Mouse (Mus musculus) spleen, adult 2 months (tissue): ENCODE data around the gene Cnn3. TPM values are rescaled to one million over a fixed set of nuclear protein-coding genes. Genes with fewer than 3 reads are reported as not detected.

Experiments used
- DNase-seq, 2 experiments: peaks; one replicate each; pipeline versions ENCODE4 v3.0.0 to v3.0.0-alpha.2; 2012 to 2021; ENCODE audit warnings: low spot score in 2 of 2, low read depth in 1 of 2
- H3K27ac ChIP-seq: fragments of 200-500 bp; 2 replicates; pipeline ENCODE4 v1.5.1; 2012; ENCODE audit warnings: low read length, inconsistent platforms; ENCODE audit not compliant: insufficient read depth
- H3K27me3 ChIP-seq: fragments of 200-500 bp; 2 replicates; pipeline ENCODE4 v1.6.1; 2012; ENCODE audit warnings: mild to moderate bottlenecking, moderate library complexity, low read length, inconsistent platforms; ENCODE audit not compliant: control insufficient read depth, insufficient read depth
- H3K36me3 ChIP-seq: fragments of 200-500 bp; 2 replicates; pipeline ENCODE4 v1.6.1; 2012; ENCODE audit warnings: mild to moderate bottlenecking, low read length, inconsistent platforms; ENCODE audit not compliant: control insufficient read depth, insufficient read depth
- H3K4me1 ChIP-seq: fragments of 200-500 bp; 2 replicates; pipeline ENCODE4 v1.6.1; 2011; ENCODE audit warnings: inconsistent platforms; ENCODE audit not compliant: control insufficient read depth, insufficient read depth, insufficient read length
- H3K4me3 ChIP-seq: fragments of 200-500 bp; 2 replicates; pipeline ENCODE4 v1.5.1; 2011; ENCODE audit warnings: mild to moderate bottlenecking, inconsistent platforms; ENCODE audit not compliant: insufficient read depth, insufficient read length; ENCODE audit errors: extremely low read depth
- CTCF ChIP-seq: fragments of 200-500 bp; IDR thresholded peaks from 2 replicates; pipeline ENCODE4 v1.5.1; 2011; ENCODE audit warnings: mild to moderate bottlenecking, inconsistent platforms; ENCODE audit not compliant: insufficient read depth, insufficient read length, insufficient replicate concordance; ENCODE audit errors: extremely low read depth
- POLR2A ChIP-seq: fragments of 200-500 bp; IDR thresholded peaks from 2 replicates; pipeline ENCODE4 v1.6.1; 2011; ENCODE audit warnings: low read depth, low read length, inconsistent platforms
- WGBS: fragments of 180-500 bp; shearing (Covaris S2); methylation state at CpG from one replicate; pipeline ENCODE4 v1.1.7; 2018; 5-methylcytosine and 5-hydroxymethylcytosine counted together
- polyA plus RNA-seq: library from polyadenylated mRNA; depleted of rRNA; stranded (reverse); fragments of >200 nt; gene quantifications from 2 replicates; pipeline ENCODE4 v1.2.3, GENCODE M21; 2012; rRNA removed

Gene Cnn3
- polyA plus RNA-seq: 55.7 and 92.3 TPM in 2 replicates

DNA sequence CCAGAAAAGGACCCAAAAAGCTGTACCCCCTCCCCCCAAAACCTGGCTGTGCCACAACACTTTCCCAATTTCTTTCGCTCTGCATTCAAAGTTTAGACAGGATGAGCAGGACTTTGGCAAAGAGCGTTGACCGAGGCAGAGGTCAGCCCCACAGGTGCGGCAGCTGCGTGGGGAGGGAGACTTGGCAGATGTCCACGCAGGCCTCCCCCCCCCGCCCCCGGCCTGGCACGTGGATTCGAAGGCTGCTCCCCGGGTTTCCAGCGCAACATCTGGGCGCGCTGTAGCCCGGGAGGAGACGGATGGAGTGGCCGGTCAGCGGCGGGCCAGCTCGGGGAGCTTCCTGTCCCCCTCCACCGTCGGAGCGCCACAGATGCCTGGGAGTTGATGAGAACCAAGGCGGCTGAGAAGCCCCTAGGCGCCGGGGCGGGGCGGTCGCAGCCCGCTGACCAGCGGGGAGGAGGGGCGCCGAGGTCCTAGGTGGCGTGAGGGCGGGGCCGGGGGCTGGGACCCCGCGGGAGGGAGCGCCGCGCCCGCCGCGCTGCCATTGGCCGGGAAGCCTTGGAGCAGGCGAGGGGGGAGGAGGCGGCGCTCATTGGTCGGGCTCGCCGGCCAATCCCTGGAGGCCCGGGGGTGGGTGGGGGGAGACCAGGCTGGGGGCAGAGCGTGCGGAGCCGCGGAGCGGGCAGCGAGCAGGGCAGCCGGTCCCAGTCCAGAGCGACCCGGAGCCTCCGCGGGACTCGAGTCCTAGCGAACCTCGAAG is at the start of gene Cnn3:
TSS of gene Cnn3 (plus strand) at position 637 of the 760 bp plus-strand sequence.
- Histone ChIP-seq H3K27ac (peak within 1 kb of the TSS; percentile 71), H3K4me1 (peaks cover 4% of the 10 kb centered on the region), H3K27me3 (0 out of 2 replicates have a peak, but pooled peaks cover 2% of the 10 kb centered on the region), H3K4me3 (peak within 1 kb of the TSS; percentile 87), H3K36me3 (no peaks in the 10 kb centered on the region)
- TF ChIP-seq CTCF (no peak), POLR2A (peak; percentile 77)
- peak; percentile 47 to 87 for DNase-seq
- 2% methylated on average over 60 of the region's 66 CpGs for WGBS

DNA sequence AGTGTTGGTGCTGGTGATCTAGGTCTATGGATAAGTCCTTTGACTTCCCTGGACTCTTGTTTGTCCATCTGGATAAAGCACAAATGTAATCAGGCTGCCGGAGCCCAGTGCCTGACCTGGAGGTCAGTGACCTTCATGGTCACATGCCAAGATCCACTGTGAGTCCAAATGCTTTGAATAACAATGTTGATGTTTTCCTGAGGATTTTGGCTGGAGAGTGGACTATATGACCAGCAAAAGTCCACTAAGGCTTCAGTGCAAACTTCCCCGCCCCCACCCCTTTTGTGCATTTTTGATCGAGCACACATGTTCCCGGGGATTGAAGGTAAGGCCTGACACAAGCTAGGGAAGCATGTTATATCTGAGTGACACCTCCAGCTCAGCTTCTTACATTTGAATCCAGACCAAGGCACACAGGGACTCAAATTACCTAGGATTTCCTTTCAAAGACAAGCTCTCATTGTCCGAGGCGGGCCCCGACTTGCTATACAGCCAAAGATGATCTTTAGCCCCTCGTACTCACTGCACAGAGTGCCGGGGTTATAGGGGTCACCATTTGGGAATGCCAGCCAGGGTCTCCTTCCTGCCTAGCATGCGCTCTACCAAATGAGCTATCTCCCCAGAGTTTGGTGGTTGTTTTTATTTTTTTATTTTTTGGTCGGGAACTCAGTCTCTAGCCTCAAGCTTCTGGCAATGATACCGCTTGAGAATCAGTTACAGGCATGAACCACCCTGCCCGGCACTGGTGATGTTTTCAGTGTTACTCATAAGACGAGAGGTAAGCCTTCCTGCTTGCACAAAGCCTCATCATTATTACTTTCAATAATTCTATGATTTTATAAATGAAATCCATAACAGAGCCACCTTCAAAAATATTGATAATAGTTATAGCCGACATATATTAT is 47.3 kb upstream of the Cnn3 start:
- Histone ChIP-seq H3K27me3 (no peaks in the 10 kb centered on the region), H3K27ac (no peak overlapping the region), H3K4me3 (no peak overlapping the region), H3K4me1 (no peaks in the 10 kb centered on the region), H3K36me3 (no peaks in the 10 kb centered on the region)
- TF ChIP-seq CTCF (no peak), POLR2A (no peak)
- 91% methylated on average over 15 of the region's 15 CpGs for WGBS
- DNase-seq: no peak

DNA sequence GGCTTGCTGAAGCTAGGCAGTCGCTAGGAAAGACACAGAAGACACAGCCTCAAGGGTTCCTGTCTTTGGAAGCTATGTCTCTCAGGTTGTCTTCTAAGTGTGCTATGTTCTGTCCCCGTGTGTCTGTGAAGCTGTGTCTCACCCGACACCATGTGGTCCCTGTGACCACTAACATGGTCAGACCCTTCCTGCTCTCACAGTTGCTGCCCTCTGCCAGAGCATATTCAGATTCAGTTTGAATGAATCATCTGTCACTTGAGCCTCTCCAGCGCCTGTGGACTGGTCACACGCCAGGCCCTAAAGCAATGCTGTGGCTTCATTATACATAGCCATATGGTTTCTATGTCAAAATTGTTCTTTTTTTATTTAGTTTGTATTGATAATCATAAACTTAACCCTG is 46.6 kb upstream of the Cnn3 start:
- Histone ChIP-seq H3K4me1 (no peaks in the 10 kb centered on the region), H3K4me3 (no peak overlapping the region), H3K27ac (no peak overlapping the region), H3K27me3 (no peaks in the 10 kb centered on the region), H3K36me3 (no peaks in the 10 kb centered on the region)
- no peak for TF ChIP-seq CTCF
- no peak for TF ChIP-seq POLR2A
- DNase-seq: no peak
- 85% methylated on average over 5 of the region's 5 CpGs for WGBS

DNA sequence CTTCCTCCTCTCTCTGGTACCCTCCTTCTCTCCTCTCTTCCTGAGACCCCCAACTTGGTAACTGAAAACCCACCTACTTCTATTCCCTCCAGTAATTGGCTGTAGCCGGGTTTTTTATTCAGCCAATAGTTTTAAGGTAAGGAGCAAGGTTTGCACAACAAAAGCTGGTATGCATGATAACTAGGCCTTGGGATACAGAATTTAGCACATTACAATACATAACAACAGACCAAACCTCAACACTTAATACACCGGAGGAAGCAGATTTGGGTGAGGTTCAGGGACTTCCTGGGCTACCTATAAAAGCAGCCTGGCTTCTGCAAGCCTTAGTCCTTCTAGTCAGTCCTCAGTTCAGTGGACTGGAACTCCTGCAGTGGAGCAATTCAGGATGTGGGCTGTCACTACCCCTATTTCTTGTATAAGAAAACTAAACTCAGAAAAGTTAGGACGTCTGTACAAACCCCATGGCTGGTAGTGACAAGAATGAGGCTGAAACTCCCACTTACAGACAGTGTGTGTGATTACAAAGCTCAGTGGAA is 38.8 kb upstream of the Cnn3 start:
- 36% methylated on average over 3 of the region's 3 CpGs for WGBS
- peak in 1 of 2 experiments; percentile 65 for DNase-seq
- Histone ChIP-seq H3K27ac (peak overlapping the region; percentile 67), H3K4me3 (no peak overlapping the region), H3K27me3 (no peaks in the 10 kb centered on the region), H3K36me3 (no peaks in the 10 kb centered on the region), H3K4me1 (peaks cover 5% of the 10 kb centered on the region)
- TF ChIP-seq CTCF (no peak), POLR2A (no peak)

GRCm38 (mm10) chr3:121389366-121389765 is 36.9 kb upstream of the Cnn3 start:
- H3K27ac ChIP-seq: no peak overlapping the region
- H3K4me1 ChIP-seq: peaks cover 5% of the 10 kb centered on the region
- TF ChIP-seq CTCF (no peak), POLR2A (no peak)
- WGBS: 81% methylated on average over 8 of the region's 8 CpGs
- H3K36me3 ChIP-seq: no peaks in the 10 kb centered on the region
- H3K4me3 ChIP-seq: no peak overlapping the region
- DNase-seq: no peak
- no peaks in the 10 kb centered on the region for H3K27me3 ChIP-seq

GRCm38 (mm10) chr3:121389860-121390530 is 36.3 kb upstream of the Cnn3 start:
- Histone ChIP-seq H3K27ac (no peak overlapping the region), H3K36me3 (no peaks in the 10 kb centered on the region), H3K27me3 (no peaks in the 10 kb centered on the region), H3K4me1 (peaks cover 5% of the 10 kb centered on the region), H3K4me3 (no peak overlapping the region)
- no peak for TF ChIP-seq CTCF
- no peak for TF ChIP-seq POLR2A
- no peak for DNase-seq
- 86% methylated on average over 17 of the region's 17 CpGs for WGBS
